Mouse (Mus musculus): ENCODE data around the gene Rai2. TPM values are rescaled to one million over a fixed set of nuclear protein-coding genes. Genes with fewer than 3 reads are reported as not detected.

Rai2 gene
- polyA plus RNA-seq (2017; shearing (Covaris generic)): not detected

GRCm38 (mm10) chrX:161716865-161717763 lies at the start of gene Rai2:
Rai2 (plus strand) TSS chrX:161717069.

